Mouse (Mus musculus) intestine, embryonic 15.5 days (tissue): ENCODE data around the gene Mcts1. TPM values are rescaled to one million over a fixed set of nuclear protein-coding genes. Genes with fewer than 3 reads are reported as not detected.

ENCODE experiments used
- ATAC-seq: fragments of 200-750 bp; cut with Nextera tagmentation; 2 replicates; pipeline ENCODE4 v1.8.0; 2017; ENCODE audit warnings: moderate TSS enrichment, moderate library complexity
- H3K27ac ChIP-seq: fragments of 300-500 bp; sonication (generic); 2 replicates; pipeline ENCODE4 v1.5.1; 2015; ENCODE audit warnings: mild to moderate bottlenecking, inconsistent platforms
- H3K27me3 ChIP-seq: fragments of 300-500 bp; sonication (generic); replicated peaks from 2 replicates; pipeline ENCODE4 v1.6.1; 2015; ENCODE audit warnings: inconsistent platforms
- H3K36me3 ChIP-seq: fragments of 300-500 bp; sonication (generic); 2 replicates; pipeline ENCODE4 v1.6.1; 2015; ENCODE audit warnings: inconsistent platforms
- H3K4me1 ChIP-seq: fragments of 300-500 bp; sonication (generic); replicated peaks from 2 replicates; pipeline ENCODE4 v1.6.1; 2015; ENCODE audit warnings: inconsistent platforms
- H3K4me2 ChIP-seq: fragments of 300-500 bp; sonication (generic); replicated peaks from 2 replicates; pipeline ENCODE4 v1.6.1; 2015; ENCODE audit warnings: mild to moderate bottlenecking, inconsistent platforms
- H3K4me3 ChIP-seq: fragments of 300-500 bp; sonication (generic); replicated peaks from 2 replicates; pipeline ENCODE4 v1.5.1; 2015; ENCODE audit warnings: inconsistent platforms
- H3K9ac ChIP-seq: fragments of 300-500 bp; sonication (generic); 2 replicates; pipeline ENCODE4 v1.6.1; 2015; ENCODE audit warnings: inconsistent platforms
- H3K9me3 ChIP-seq: fragments of 300-500 bp; sonication (generic); 2 replicates; pipeline ENCODE4 v1.6.1; 2016; ENCODE audit warnings: inconsistent platforms
- WGBS: fragments of 180-500 bp; shearing (Covaris S2); methylation state at CpG from one replicate; pipeline ENCODE4 v1.1.7; 2015; 5-methylcytosine and 5-hydroxymethylcytosine counted together
- polyA plus RNA-seq: library from polyadenylated mRNA; unstranded; fragments of >200 nt; fragmentation: Nextera tagmentation; extraction: Ambion mirVana; gene quantifications from 2 replicates; pipeline ENCODE4 v1.2.1, GENCODE M21; 2015

Gene Mcts1
- 95.2 and 104 TPM in 2 replicates for polyA plus RNA-seq

DNA sequence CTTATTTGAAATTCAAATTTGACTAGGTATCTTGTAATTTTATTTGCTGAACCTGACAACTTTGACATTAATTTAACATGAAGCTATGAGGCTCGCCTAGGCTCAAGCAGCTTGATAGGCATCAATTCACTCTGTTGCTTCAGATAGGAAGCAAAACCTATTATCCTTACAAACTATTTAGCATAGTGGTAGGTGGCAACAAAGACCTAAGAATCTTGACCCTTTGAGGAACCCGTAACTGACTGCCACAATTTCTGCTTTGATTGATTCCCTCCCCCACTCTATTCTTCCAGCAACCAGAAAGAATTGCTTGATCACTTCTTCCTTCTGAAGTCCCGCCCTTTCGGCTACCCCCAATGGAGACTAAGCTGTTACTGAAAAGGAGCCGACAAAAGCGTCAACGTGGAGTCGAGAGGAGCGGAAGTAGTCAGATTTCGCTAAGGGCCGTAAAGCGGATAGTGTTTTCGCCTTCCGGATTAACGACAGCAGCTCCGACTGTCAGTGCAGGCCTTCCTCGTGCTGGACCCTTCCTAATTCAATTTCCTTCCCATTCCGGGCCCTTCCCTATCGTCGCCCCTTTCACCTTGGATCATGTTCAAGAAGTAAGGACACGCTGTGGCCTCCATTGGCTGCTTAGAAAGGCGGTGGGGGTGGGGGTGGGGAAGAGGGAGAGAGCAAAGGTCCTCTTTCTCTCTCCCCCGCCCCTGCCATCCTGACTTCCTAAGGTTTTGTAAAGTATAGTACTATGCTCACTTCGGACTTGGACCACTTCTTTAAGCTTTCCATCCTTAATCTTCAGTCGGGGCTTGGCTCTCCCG is at the start of gene Mcts1:
TSS of gene Mcts1 (plus strand) at position 402 of the 818 bp plus-strand sequence.
- H3K4me3 ChIP-seq: peak within 1 kb of the TSS; percentile 47
- WGBS: 19% methylated on average over 26 of the region's 26 CpGs
- no peaks in the 10 kb centered on the region for H3K4me1 ChIP-seq
- H3K4me2 ChIP-seq: peak within 1 kb of the TSS; percentile 51
- peak within 1 kb of the TSS; percentile 78 for H3K27ac ChIP-seq
- no peaks in the 10 kb centered on the region for H3K27me3 ChIP-seq
- peak within 1 kb of the TSS; percentile 40 for H3K9ac ChIP-seq
- H3K9me3 ChIP-seq: no peaks in the 10 kb centered on the region
- ATAC-seq: peak; percentile 89
- no peaks in the 10 kb centered on the region for H3K36me3 ChIP-seq

DNA sequence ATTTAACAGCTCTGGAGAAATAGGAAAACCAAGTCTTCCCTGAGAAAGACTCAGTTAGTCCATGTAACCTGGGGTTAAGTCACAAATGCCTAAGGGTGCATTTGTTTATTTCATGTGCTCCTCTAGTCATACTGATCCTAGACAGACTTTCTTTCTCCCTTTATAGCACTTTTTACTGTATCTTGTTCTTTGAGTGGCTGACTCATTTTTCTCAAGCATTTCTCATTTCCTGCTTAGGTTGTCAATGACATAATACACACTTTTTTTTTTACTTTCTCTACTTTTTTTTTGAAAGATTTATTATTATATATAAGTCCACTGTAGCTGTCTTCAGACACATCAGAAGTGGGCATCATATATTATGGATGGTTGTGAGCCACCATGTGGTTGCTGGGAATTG is 47.1 kb upstream of the Mcts1 start:
- Histone ChIP-seq H3K36me3 (no peaks in the 10 kb centered on the region), H3K9me3 (no peaks in the 10 kb centered on the region), H3K4me2 (no peak overlapping the region), H3K9ac (no peak overlapping the region), H3K27ac (no peak overlapping the region), H3K27me3 (no peaks in the 10 kb centered on the region), H3K4me1 (no peaks in the 10 kb centered on the region), H3K4me3 (no peak overlapping the region)
- ATAC-seq: no peak

DNA sequence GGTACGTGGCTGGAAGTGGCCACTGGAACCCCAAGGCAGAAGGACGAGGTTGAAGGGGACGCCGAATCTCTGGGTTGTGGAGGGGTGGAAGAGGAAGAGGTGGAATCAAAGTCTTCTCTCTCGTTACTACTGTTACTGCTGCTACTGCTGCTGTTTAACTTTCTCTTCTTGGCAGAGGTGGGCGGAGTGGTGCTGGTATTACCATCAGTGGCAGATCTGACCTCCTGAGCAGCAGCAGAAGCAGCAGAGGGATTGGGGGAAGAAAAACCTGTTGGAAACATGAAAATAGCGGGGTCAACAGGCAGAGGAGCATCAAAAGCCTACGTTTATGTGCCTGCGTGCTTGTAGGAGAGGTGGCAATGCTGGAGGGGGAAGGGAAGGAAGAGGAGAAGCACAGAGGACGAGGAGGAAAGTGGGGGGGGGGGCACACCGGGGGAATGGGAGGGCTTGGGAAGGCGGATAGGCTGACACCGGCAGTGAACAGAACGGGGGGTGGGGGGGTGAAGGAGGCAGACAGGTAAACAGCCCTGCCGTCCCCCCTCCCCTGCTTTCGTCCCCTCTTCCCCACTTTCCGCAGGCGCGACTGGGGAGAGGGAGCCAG is 36.3 kb upstream of the Mcts1 start:
- no peaks in the 10 kb centered on the region for H3K4me1 ChIP-seq
- WGBS: 18% methylated on average over 12 of the region's 19 CpGs
- H3K9me3 ChIP-seq: no peaks in the 10 kb centered on the region
- H3K4me3 ChIP-seq: peak overlapping the region; percentile 54
- H3K4me2 ChIP-seq: peak overlapping the region; percentile 65
- ATAC-seq: peak; percentile 7; the same call in 1 of the 2 replicates
- no peaks in the 10 kb centered on the region for H3K27me3 ChIP-seq
- peak overlapping the region; percentile 95 for H3K27ac ChIP-seq
- no peaks in the 10 kb centered on the region for H3K36me3 ChIP-seq
- H3K9ac ChIP-seq: peak overlapping the region; percentile 60

- Histone ChIP-seq H3K36me3 (no peaks in the 10 kb centered on the region), H3K4me1 (no peaks in the 10 kb centered on the region), H3K9me3 (no peaks in the 10 kb centered on the region), H3K27ac (peak overlapping the region; percentile 95), H3K4me2 (peak overlapping the region; percentile 65), H3K9ac (peak overlapping the region; percentile 60), H3K27me3 (no peaks in the 10 kb centered on the region), H3K4me3 (peak overlapping the region; percentile 54)
- peak; percentile 94 for ATAC-seq
- 11% methylated on average over 38 of the region's 52 CpGs for WGBS
Measured at GRCm38 (mm10) chrX:38564542-38565175, 35.7 kb upstream of the Mcts1 start.

- Histone ChIP-seq H3K4me3 (peak overlapping the region; percentile 54), H3K4me2 (peak overlapping the region; percentile 49), H3K27me3 (no peaks in the 10 kb centered on the region), H3K36me3 (no peaks in the 10 kb centered on the region), H3K27ac (peak overlapping the region; percentile 73), H3K9me3 (no peaks in the 10 kb centered on the region), H3K9ac (0 out of 2 replicates have a peak overlapping the region, but pooled peaks have one; percentile 32), H3K4me1 (no peaks in the 10 kb centered on the region)
- ATAC-seq: no peak
- WGBS: 15% methylated on average over 8 of the region's 8 CpGs
Measured at GRCm38 (mm10) chrX:38565176-38565542, 35.2 kb upstream of the Mcts1 start.

GRCm38 (mm10) chrX:38566521-38567205 is 33.7 kb upstream of the Mcts1 start:
- no peaks in the 10 kb centered on the region for H3K36me3 ChIP-seq
- 65% methylated on average over 6 of the region's 6 CpGs for WGBS
- H3K4me2 ChIP-seq: no peak overlapping the region
- ATAC-seq: no peak
- H3K4me1 ChIP-seq: no peaks in the 10 kb centered on the region
- H3K9ac ChIP-seq: no peak overlapping the region
- H3K27me3 ChIP-seq: no peaks in the 10 kb centered on the region
- no peak overlapping the region for H3K27ac ChIP-seq
- no peak overlapping the region for H3K4me3 ChIP-seq
- no peaks in the 10 kb centered on the region for H3K9me3 ChIP-seq

GRCm38 (mm10) chrX:38576078-38576477 is 24.3 kb upstream of the Mcts1 start, which contains the start of gene Cul4b:
Cul4b (minus strand) TSS chrX:38576196.
- Histone ChIP-seq H3K27me3 (no peaks in the 10 kb centered on the region), H3K9me3 (no peaks in the 10 kb centered on the region), H3K4me3 (no peak within 1 kb of the TSS), H3K4me2 (no peak within 1 kb of the TSS), H3K36me3 (no peaks in the 10 kb centered on the region), H3K27ac (no peak within 1 kb of the TSS), H3K4me1 (no peaks in the 10 kb centered on the region), H3K9ac (no peak within 1 kb of the TSS)
- ATAC-seq: no peak
- 82% methylated on average over 15 of the region's 15 CpGs for WGBS

- H3K4me2 ChIP-seq: no peak overlapping the region
- no peak for ATAC-seq
- no peak overlapping the region for H3K4me3 ChIP-seq
- H3K9ac ChIP-seq: no peak overlapping the region
- H3K27ac ChIP-seq: no peak overlapping the region
- no peaks in the 10 kb centered on the region for H3K9me3 ChIP-seq
- WGBS: 94% methylated on average over 1 of the region's 1 CpGs
- no peaks in the 10 kb centered on the region for H3K4me1 ChIP-seq
- no peaks in the 10 kb centered on the region for H3K36me3 ChIP-seq
- H3K27me3 ChIP-seq: no peaks in the 10 kb centered on the region
Measured at GRCm38 (mm10) chrX:38581140-38581539, 19.2 kb upstream of the Mcts1 start.

DNA sequence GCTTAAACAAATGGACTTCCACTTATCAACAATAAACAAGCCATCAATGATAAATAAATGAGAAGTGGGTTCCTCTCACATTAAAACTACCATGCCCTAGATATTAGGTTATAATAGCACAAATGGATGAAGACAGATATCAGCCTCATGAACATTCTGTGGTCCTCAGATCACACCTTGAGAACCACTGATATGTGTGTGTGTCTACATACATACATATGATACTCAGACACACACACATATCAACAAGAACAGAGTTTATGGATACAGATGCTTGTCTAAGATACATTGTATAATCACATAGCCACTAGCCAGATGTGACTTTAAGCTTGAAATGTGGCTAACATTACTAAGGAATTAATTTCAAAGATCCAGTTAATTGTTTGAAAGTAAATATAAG is 17.1 kb upstream of the Mcts1 start:
- H3K9me3 ChIP-seq: no peaks in the 10 kb centered on the region
- no peak for ATAC-seq
- no peaks in the 10 kb centered on the region for H3K4me1 ChIP-seq
- H3K4me3 ChIP-seq: no peak overlapping the region
- H3K27ac ChIP-seq: no peak overlapping the region
- no peaks in the 10 kb centered on the region for H3K27me3 ChIP-seq
- no peak overlapping the region for H3K9ac ChIP-seq
- no peaks in the 10 kb centered on the region for H3K36me3 ChIP-seq
- no peak overlapping the region for H3K4me2 ChIP-seq

- Histone ChIP-seq H3K9ac (no peak overlapping the region), H3K9me3 (no peaks in the 10 kb centered on the region), H3K4me1 (no peaks in the 10 kb centered on the region), H3K4me2 (no peak overlapping the region), H3K36me3 (no peaks in the 10 kb centered on the region), H3K27me3 (no peaks in the 10 kb centered on the region), H3K27ac (no peak overlapping the region), H3K4me3 (no peak overlapping the region)
- peak; percentile 79 for ATAC-seq
- WGBS: 34% methylated on average over 4 of the region's 4 CpGs
Measured at GRCm38 (mm10) chrX:38589827-38590226, 10.6 kb upstream of the Mcts1 start.

DNA sequence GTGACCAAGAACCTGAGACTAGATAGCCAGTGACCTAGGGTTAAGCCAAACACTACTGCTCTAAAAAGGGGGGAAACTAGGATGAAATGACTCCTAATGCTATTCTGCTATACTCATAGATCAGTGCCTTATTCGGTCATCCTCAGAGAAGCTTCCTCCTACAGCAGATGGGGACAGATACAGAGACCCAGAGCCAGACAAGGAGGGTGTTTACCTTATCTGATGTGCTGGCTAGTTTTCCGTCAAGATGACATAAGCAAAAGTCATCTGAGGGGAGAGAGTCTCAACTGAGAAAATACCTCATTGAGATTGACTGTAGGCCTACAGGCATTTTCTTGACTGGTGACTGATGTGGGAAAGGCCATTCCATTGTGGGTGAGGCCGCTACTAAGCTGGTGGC is 8.6 kb upstream of the Mcts1 start:
- H3K27ac ChIP-seq: no peak overlapping the region
- no peak overlapping the region for H3K4me3 ChIP-seq
- H3K4me2 ChIP-seq: no peak overlapping the region
- no peak overlapping the region for H3K9ac ChIP-seq
- ATAC-seq: no peak
- no peaks in the 10 kb centered on the region for H3K27me3 ChIP-seq
- no peaks in the 10 kb centered on the region for H3K36me3 ChIP-seq
- H3K9me3 ChIP-seq: no peaks in the 10 kb centered on the region
- WGBS: 78% methylated on average over 3 of the region's 3 CpGs
- H3K4me1 ChIP-seq: no peaks in the 10 kb centered on the region
